Mouse (Mus musculus) megakaryocyte, adult 5-6 weeks (primary cell): ENCODE measurements around the gene Tmem171. TPM values are rescaled to one million over a fixed set of nuclear protein-coding genes. Genes with fewer than 3 reads are reported as not detected.

Source experiments
- ATAC-seq: 2 replicates; pipeline ENCODE4 v1.8.0; 2016; ENCODE audit warnings: mild to moderate bottlenecking, inconsistent platforms; ENCODE audit not compliant: poor library complexity, severe bottlenecking
- total RNA-seq, 2 experiments: library from RNA; stranded (forward) in 1 of 2; stranded (reverse) in 1 of 2; fragments of 153-499, 151-499 nt in 1 of 2; fragments of 221-1000, 200-1000 nt in 1 of 2; gene quantifications; 2 replicates each; pipeline versions ENCODE4 v1.2.3 to v1.2.4; 2015 to 2017

The Tmem171 gene
- total RNA-seq, 2 experiments from 2014 or later = not detected

- ATAC-seq = no peak
Measured at GRCm38 (mm10) chr13:98651228-98651977, 43.2 kb downstream of the Tmem171 start.

GRCm38 (mm10) chr13:98647775-98648568 lies 46.7 kb downstream of the Tmem171 start:
- ATAC-seq = no peak

GRCm38 (mm10) chr13:98638507-98639166 lies 56.0 kb downstream of the Tmem171 start:
- ATAC-seq = no peak

GRCm38 (mm10) chr13:98637145-98637544 lies 57.5 kb downstream of the Tmem171 start, which contains the start of gene Tmem174:
TSS of gene Tmem174 (minus strand) at chr13:98637410.
- no peak for ATAC-seq

- no peak for ATAC-seq
Measured at GRCm38 (mm10) chr13:98636571-98636970, 58.1 kb downstream of the Tmem171 start.

Other genes starting within 250 kb of the Tmem171 start
- 7.3 and 8.9 TPM in 2 replicates for gene Gm10320, start 202.8 kb downstream of the Tmem171 start, total RNA-seq (2015)
- gene Gm10320, start 202.8 kb downstream of the Tmem171 start, total RNA-seq (2017) = 0.65 and 0.66 TPM in 2 replicates
- gene Tmem174, start 57.4 kb downstream of the Tmem171 start, total RNA-seq (2015) = not detected in 2 replicates
- 0.11 TPM in 1 of 2 replicates, not detected in the other for gene Tmem174, start 57.4 kb downstream of the Tmem171 start, total RNA-seq (2017)
- gene Fcho2, start 120.6 kb upstream of the Tmem171 start, total RNA-seq (2015) = 123 and 128 TPM in 2 replicates
- 47.5 and 78.3 TPM in 2 replicates for gene Fcho2, start 120.6 kb upstream of the Tmem171 start, total RNA-seq (2017)
- gene Tnpo1, start 231.6 kb upstream of the Tmem171 start, total RNA-seq (2015) = 81.2 and 94.3 TPM in 2 replicates
- gene Tnpo1, start 231.6 kb upstream of the Tmem171 start, total RNA-seq (2017) = 87.9 and 89.8 TPM in 2 replicates